Mouse (Mus musculus) frontal cortex, postnatal 10 days (tissue): ENCODE measurements around the gene Srsf3.
"Not testable (repeated sequence)": the region's sequence is repeated elsewhere in the genome, so short reads cannot be mapped to it uniquely, and the experiment has no call there.

Experiments
- DNase-seq, 2 experiments: peaks; one replicate each; pipeline ENCODE4 v3.0.0; 2022; ENCODE audit warnings: low spot score in 2 of 2, mixed read lengths in 1 of 2

Srsf3 gene

GRCm38 (mm10) chr17:29063121-29063987 is 30.9 kb downstream of the Srsf3 start:
- DNase-seq = no peak

- no peak for DNase-seq
These were observed 31.5 kb downstream of the Srsf3 start for GRCm38 (mm10) chr17:29063988-29064285.

- no peak for DNase-seq
These were observed 33.0 kb downstream of the Srsf3 start for GRCm38 (mm10) chr17:29065245-29065940.

- no peak for DNase-seq
These were observed 33.5 kb downstream of the Srsf3 start for GRCm38 (mm10) chr17:29065971-29066370.

GRCm38 (mm10) chr17:29067416-29067815 is 35.0 kb downstream of the Srsf3 start:
- DNase-seq = not testable (repeated sequence)

- no peak for DNase-seq
These were observed 35.4 kb downstream of the Srsf3 start for GRCm38 (mm10) chr17:29067847-29068246.

- DNase-seq = no peak
These were observed 36.6 kb downstream of the Srsf3 start for GRCm38 (mm10) chr17:29069063-29069462.

- no peak for DNase-seq
These were observed 39.4 kb downstream of the Srsf3 start for GRCm38 (mm10) chr17:29071820-29072219.

GRCm38 (mm10) chr17:29072701-29073307 is 40.4 kb downstream of the Srsf3 start:
- no peak for DNase-seq

- DNase-seq = no peak
These were observed 40.9 kb downstream of the Srsf3 start for GRCm38 (mm10) chr17:29073313-29073712.

GRCm38 (mm10) chr17:29074085-29074484 is 41.7 kb downstream of the Srsf3 start:
- DNase-seq = no peak

GRCm38 (mm10) chr17:29076235-29076634 is 43.8 kb downstream of the Srsf3 start:
- no peak for DNase-seq

- peak; percentile 57 to 61 for DNase-seq
These were observed 45.5 kb downstream of the Srsf3 start for GRCm38 (mm10) chr17:29077786-29078509.

- DNase-seq = no peak
These were observed 46.3 kb downstream of the Srsf3 start for GRCm38 (mm10) chr17:29078519-29079383.

GRCm38 (mm10) chr17:29080758-29081617 is 48.6 kb downstream of the Srsf3 start:
- no peak for DNase-seq

GRCm38 (mm10) chr17:29081618-29082381 is 49.4 kb downstream of the Srsf3 start:
- no peak for DNase-seq

- DNase-seq = peak in 1 of 2 experiments; percentile 1
These were observed 51.2 kb downstream of the Srsf3 start for GRCm38 (mm10) chr17:29083586-29083985.

- peak in 1 of 2 experiments; percentile 3 for DNase-seq
These were observed 52.2 kb downstream of the Srsf3 start for GRCm38 (mm10) chr17:29084656-29085055.

- DNase-seq = no peak
These were observed 52.8 kb downstream of the Srsf3 start for GRCm38 (mm10) chr17:29085266-29085665.
